Mouse (Mus musculus) heart, postnatal 0 days (tissue): ENCODE results near the gene Macf1. TPM values are rescaled to one million over a fixed set of nuclear protein-coding genes. Genes with fewer than 3 reads are reported as not detected.

ENCODE experiments used
- ATAC-seq: fragments of 200-750 bp; cut with Nextera tagmentation; 2 replicates; pipeline ENCODE4 v1.8.0; 2017; ENCODE audit warnings: low read depth, moderate number of reproducible peaks, moderate library complexity; ENCODE audit not compliant: insufficient read depth
- DNase-seq: peaks from one replicate; pipeline ENCODE4 v3.0.0-alpha.2; 2016; ENCODE audit warnings: low spot score
- H3K27ac ChIP-seq: fragments of 300-500 bp; sonication (generic); 2 replicates; pipeline ENCODE4 v1.5.1; 2014; ENCODE audit warnings: low read depth, mild to moderate bottlenecking
- H3K27me3 ChIP-seq: fragments of 300-500 bp; sonication (generic); 2 replicates; pipeline ENCODE4 v1.6.1; 2014; ENCODE audit warnings: low read length, mixed read lengths; ENCODE audit not compliant: control insufficient read depth, insufficient read depth
- H3K36me3 ChIP-seq: fragments of 300-500 bp; sonication (generic); replicated peaks from 2 replicates; pipeline ENCODE4 v1.6.1; 2014; ENCODE audit warnings: low read length, mixed read lengths; ENCODE audit not compliant: control insufficient read depth, insufficient read depth
- H3K4me1 ChIP-seq: fragments of 300-500 bp; sonication (generic); 2 replicates; pipeline ENCODE4 v1.6.1; 2014; ENCODE audit warnings: antibody characterized with exemption; ENCODE audit not compliant: control insufficient read depth, insufficient read depth
- H3K4me2 ChIP-seq: fragments of 300-500 bp; sonication (generic); 2 replicates; pipeline ENCODE4 v1.6.1; 2014; ENCODE audit warnings: low read depth, mild to moderate bottlenecking, low read length, moderate library complexity
- H3K4me3 ChIP-seq: fragments of 300-500 bp; sonication (generic); 2 replicates; pipeline ENCODE4 v1.5.1; 2014; ENCODE audit warnings: low read depth, low read length
- H3K9ac ChIP-seq: fragments of 300-500 bp; sonication (generic); replicated peaks from 2 replicates; pipeline ENCODE4 v1.6.1; 2014; ENCODE audit warnings: low read depth, low read length, mixed read lengths
- H3K9me3 ChIP-seq: fragments of 300-500 bp; sonication (generic); replicated peaks from 2 replicates; pipeline ENCODE4 v1.6.1; 2016; ENCODE audit warnings: low read length; ENCODE audit not compliant: control insufficient read depth
- CTCF ChIP-seq: IDR thresholded peaks from 2 replicates; pipeline ENCODE4 v1.5.1; 2016; ENCODE audit warnings: antibody characterized with exemption, control low read depth, low read depth
- EP300 ChIP-seq: IDR thresholded peaks from 2 replicates; pipeline ENCODE4 v1.6.1; 2016; ENCODE audit warnings: antibody characterized with exemption, low read depth
- WGBS: fragments of 180-500 bp; shearing (Covaris S2); extraction: QIAGEN DNeasy Blood & Tissue Kit; methylation state at CpG from one replicate; pipeline ENCODE4 v1.1.7; 2014; 5-methylcytosine and 5-hydroxymethylcytosine counted together
- polyA plus RNA-seq: library from polyadenylated mRNA; unstranded; fragments of >200 nt; fragmentation: Nextera tagmentation; extraction: Ambion mirVana; gene quantifications from 2 replicates; pipeline ENCODE4 v1.2.1, GENCODE M21; 2015
- total RNA-seq: library from RNA; depleted of rRNA; stranded (reverse); fragments of >200 nt; gene quantifications from 2 replicates; pipeline ENCODE4 v1.2.3, GENCODE M21; 2014; ENCODE audit warnings: low replicate concordance

Macf1 gene
- total and polyA plus RNA-seq, 2 experiments from 2014 or later: 41.4 to 236 TPM

GRCm38 (mm10) chr4:123543691-123544090, 140.5 kb downstream of the Macf1 start:
- H3K27ac ChIP-seq: peak overlapping the region; percentile 11; the same call in 1 of the 2 replicates
- H3K4me2 ChIP-seq: no peak overlapping the region
- TF ChIP-seq EP300 (no peak), CTCF (no peak)
- DNase-seq: no peak
- no peak overlapping the region for H3K4me3 ChIP-seq
- H3K27me3 ChIP-seq: no peaks in the 10 kb centered on the region
- no peaks in the 10 kb centered on the region for H3K9me3 ChIP-seq
- H3K4me1 ChIP-seq: peaks cover 5% of the 10 kb centered on the region; the same call in 1 of the 2 replicates
- H3K36me3 ChIP-seq: peaks cover 33% of the 10 kb centered on the region
- no peak overlapping the region for H3K9ac ChIP-seq
- ATAC-seq: no peak

GRCm38 (mm10) chr4:123535271-123535670, 148.9 kb downstream of the Macf1 start:
- H3K36me3 ChIP-seq: peaks cover 44% of the 10 kb centered on the region

GRCm38 (mm10) chr4:123532001-123532400, 152.2 kb downstream of the Macf1 start:
- Histone ChIP-seq H3K4me2 (no peak overlapping the region), H3K27ac (no peak overlapping the region), H3K9me3 (no peaks in the 10 kb centered on the region), H3K36me3 (peaks cover 16% of the 10 kb centered on the region), H3K4me3 (no peak overlapping the region), H3K4me1 (no peaks in the 10 kb centered on the region), H3K9ac (no peak overlapping the region), H3K27me3 (no peaks in the 10 kb centered on the region)
- 0 out of 2 replicates have a peak, but pooled peaks have one; percentile 3 for TF ChIP-seq CTCF
- TF ChIP-seq EP300: no peak
- ATAC-seq (no peak), DNase-seq (no peak)
- 49% methylated on average over 3 of the region's 3 CpGs for WGBS

More at GRCm38 (mm10) chr4:123535271-123535670, 148.9 kb downstream of the Macf1 start:
- WGBS: 15% methylated on average over 1 of the region's 1 CpGs
- TF ChIP-seq EP300: no peak
- TF ChIP-seq CTCF: peak; percentile 78
- Histone ChIP-seq H3K9me3 (no peaks in the 10 kb centered on the region), H3K27ac (0 out of 2 replicates have a peak overlapping the region, but pooled peaks have one; percentile 46), H3K4me3 (no peak overlapping the region), H3K4me1 (no peaks in the 10 kb centered on the region), H3K4me2 (no peak overlapping the region), H3K9ac (no peak overlapping the region), H3K27me3 (no peaks in the 10 kb centered on the region)
- peak; percentile 66; the same call in 1 of the 2 replicates for ATAC-seq
- peak; percentile 71 for DNase-seq

- H3K4me1 ChIP-seq: no peaks in the 10 kb centered on the region
- no peak overlapping the region for H3K4me2 ChIP-seq
- H3K27me3 ChIP-seq: no peaks in the 10 kb centered on the region
- H3K9me3 ChIP-seq: no peaks in the 10 kb centered on the region
- no peak overlapping the region for H3K9ac ChIP-seq
- WGBS: 88% methylated on average over 4 of the region's 6 CpGs
- DNase-seq (no peak), ATAC-seq (no peak)
- peaks cover 9% of the 10 kb centered on the region for H3K36me3 ChIP-seq
- no peak for TF ChIP-seq EP300
- no peak for TF ChIP-seq CTCF
- no peak overlapping the region for H3K27ac ChIP-seq
- H3K4me3 ChIP-seq: no peak overlapping the region
These were observed 153.2 kb downstream of the Macf1 start for GRCm38 (mm10) chr4:123530976-123531375.

GRCm38 (mm10) chr4:123529230-123529629, 154.9 kb downstream of the Macf1 start:
- no peak overlapping the region for H3K27ac ChIP-seq

GRCm38 (mm10) chr4:123527607-123528010, 156.6 kb downstream of the Macf1 start:
- Histone ChIP-seq H3K4me2 (peak overlapping the region; percentile 42), H3K36me3 (no peaks in the 10 kb centered on the region), H3K9me3 (no peaks in the 10 kb centered on the region), H3K4me1 (0 out of 2 replicates have a peak, but pooled peaks cover 9% of the 10 kb centered on the region), H3K27me3 (no peaks in the 10 kb centered on the region), H3K9ac (peak overlapping the region; percentile 17; the same call in 1 of the 2 replicates), H3K4me3 (no peak overlapping the region), H3K27ac (peak overlapping the region; percentile 40)
- TF ChIP-seq EP300 (no peak), CTCF (no peak)
- WGBS: 24% methylated on average over 8 of the region's 8 CpGs
- ATAC-seq (peak; percentile 14; the same call in 1 of the 2 replicates), DNase-seq (peak; percentile 37)

More at GRCm38 (mm10) chr4:123529230-123529629, 154.9 kb downstream of the Macf1 start:
- Histone ChIP-seq H3K9me3 (no peaks in the 10 kb centered on the region), H3K27me3 (no peaks in the 10 kb centered on the region), H3K36me3 (no peaks in the 10 kb centered on the region), H3K4me2 (no peak overlapping the region), H3K9ac (no peak overlapping the region), H3K4me1 (no peaks in the 10 kb centered on the region), H3K4me3 (no peak overlapping the region)
- ATAC-seq (no peak), DNase-seq (peak; percentile 63)
- TF ChIP-seq CTCF (peak; percentile 62), EP300 (no peak)
- WGBS: 54% methylated on average over 6 of the region's 6 CpGs
